Mouse (Mus musculus) inflammation-experienced regulatory T-cells, adult 6 months (primary cell): ENCODE measurements around the gene Kcnip4. TPM values are rescaled to one million over a fixed set of nuclear protein-coding genes. Genes with fewer than 3 reads are reported as not detected.
A peak's percentile ranks its signal among the peaks of the same experiment; 100 is the strongest.

Source experiments
- ATAC-seq: one replicate; pipeline ENCODE4 v1.8.0; 2017
- polyA plus RNA-seq, 3 experiments: library from polyadenylated mRNA; unstranded; fragments of 100-300 nt; shearing (Covaris generic); gene quantifications; one replicate each; pipeline ENCODE4 v1.2.1; 2017

Gene Kcnip4
- polyA plus RNA-seq, 3 experiments from 2014 or later, result 0.27 TPM; not detected in 2

GRCm38 (mm10) chr5:49244414-49244813, 280.3 kb downstream of the Kcnip4 start:
- ATAC-seq, result no peak

DNA sequence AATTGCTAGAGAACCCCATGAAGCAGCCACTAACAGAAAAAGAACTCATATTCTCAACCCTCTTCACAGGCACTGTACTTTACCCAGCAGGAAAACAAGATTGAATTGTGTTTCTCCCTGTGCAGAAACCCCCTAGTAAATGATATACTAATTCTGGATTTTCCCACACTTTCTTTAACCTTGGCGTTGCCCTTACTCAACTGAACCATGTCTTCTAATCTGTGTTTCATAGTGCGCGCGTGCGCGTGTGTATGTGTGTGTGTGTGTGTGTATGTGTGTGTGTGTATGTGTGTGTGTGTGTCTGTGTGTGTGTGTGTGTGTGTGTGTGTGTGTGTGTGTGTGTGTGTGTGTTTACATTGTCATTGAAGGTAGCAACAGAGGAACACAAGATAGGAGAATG, 283.0 kb downstream of the Kcnip4 start:
- ATAC-seq, result no peak

DNA sequence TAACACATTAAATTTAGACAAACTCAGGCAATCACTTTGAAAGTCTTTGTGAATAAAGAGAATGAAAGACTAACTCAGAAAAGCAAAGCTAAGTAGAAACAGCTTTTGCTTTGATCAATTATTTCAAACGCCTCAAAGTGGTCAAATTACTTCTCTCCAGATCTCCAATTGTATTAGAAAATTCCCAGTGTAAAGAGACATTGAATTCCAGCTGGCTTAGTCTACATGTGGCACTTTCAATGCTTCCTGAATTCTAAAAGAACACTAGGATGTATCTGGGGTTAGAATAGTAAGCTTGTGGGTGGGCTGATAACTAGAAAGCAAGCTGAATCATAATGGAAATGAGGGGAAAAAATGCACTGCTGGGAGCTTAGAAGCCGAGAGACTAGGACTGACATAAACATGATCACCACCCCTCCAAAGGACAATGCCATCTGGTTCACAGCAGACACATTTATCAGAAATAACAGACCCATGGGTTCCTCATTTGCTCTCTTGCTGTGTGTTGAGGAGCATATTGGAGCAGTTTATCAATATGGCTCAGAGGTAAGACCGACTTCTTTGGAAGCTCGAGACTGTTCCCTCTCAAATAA, 323.4 kb downstream of the Kcnip4 start:
- no peak for ATAC-seq

DNA sequence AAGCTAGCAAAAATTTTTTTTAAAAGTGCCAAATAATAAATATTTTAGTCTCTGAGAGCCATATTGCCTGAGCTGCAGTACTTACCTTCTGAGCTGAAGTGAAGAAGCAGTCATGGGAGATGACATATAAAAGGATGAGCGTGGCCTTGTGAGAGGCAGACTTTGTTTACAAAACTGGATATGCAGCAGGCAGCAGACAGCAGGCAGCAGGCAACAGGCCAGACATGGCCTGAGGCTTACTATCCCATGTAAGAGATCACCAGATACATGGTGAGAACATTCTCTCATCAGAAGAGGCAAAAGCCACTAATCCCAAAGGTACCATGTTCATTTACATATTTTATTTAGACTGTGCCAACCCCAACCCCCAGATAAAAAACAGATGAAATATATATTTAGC, 336.5 kb downstream of the Kcnip4 start:
- no peak for ATAC-seq

DNA sequence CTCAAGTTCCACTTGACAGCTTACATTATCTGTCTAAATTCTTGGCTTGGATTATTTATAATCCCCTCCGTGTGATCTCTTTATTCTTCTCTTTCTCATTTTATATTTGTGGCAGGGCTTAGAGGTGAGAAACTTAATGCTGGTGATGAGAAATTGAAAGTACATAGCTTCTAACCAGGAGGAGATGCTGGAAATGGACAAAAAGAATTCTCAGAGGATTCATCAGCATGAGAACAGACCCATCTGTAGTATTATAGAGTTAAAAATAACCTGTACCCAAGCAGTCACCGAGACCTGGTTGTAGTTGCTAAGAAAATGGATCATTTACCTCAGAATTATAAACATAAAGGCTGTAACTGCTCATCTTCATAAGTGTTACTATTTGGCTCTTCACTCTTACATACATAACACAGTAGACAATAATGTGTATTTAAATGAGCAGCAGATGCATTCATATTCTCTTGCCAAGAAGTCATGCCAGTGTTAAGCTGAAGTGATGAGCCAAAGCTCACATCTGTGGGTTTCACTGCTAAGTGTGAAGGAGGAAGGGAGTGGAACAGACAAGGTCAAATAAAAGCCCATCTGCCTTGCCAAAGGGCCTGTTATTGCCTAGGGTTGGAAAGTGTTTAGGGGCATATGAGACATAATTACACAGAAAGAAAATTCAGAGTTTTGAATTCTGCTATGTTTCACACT, 374.4 kb downstream of the Kcnip4 start:
- no peak for ATAC-seq

- ATAC-seq, result no peak
Measured at GRCm38 (mm10) chr5:49149684-49150083, 375.0 kb downstream of the Kcnip4 start.

DNA sequence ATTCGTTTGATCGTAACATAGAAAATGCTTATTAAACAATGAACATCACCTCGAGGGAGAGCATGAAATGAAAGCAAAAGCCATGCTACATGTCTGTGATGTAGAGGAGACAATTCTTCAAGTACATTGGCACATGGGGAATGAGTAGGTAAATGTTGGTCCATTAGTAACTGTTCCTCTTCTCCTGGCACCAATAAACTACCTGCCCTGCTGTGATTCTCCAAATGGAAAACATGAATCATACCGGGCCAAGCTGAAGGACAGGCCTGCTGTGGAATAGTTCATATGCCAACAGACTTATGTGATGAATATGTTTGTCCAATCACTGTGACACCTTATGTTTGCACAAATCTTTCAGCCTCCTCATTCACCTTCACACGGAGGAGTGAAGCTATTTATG, 429.3 kb downstream of the Kcnip4 start:
- no peak for ATAC-seq

- no peak for ATAC-seq
Measured at GRCm38 (mm10) chr5:49094945-49095344, 429.8 kb downstream of the Kcnip4 start.

GRCm38 (mm10) chr5:49094306-49094705, 430.4 kb downstream of the Kcnip4 start:
- ATAC-seq, result no peak

DNA sequence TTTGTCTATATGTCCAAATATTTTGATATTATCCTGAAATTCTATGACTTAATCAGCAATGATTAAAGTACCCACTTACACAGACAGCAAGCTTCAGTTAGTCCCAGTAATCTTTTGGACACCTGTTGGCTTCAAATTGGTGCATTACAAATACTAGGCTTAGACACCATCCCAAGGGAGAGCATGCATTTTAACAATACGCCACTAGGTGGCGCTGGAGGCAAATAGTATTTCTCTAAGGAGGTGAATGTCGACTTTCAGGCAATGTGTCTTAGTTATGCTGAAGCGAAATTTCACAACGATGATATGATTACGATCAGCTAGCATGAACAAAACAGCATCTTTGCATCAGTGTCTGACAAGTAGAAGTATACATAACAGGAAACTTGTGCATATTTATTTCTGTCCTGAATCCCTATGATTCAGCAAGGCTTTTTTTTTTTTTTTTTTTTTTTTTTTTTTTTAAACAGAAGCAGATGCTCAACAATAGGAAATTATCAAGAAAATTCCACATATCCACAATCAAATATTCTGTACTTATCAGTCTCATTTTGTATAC, 434.5 kb downstream of the Kcnip4 start:
- ATAC-seq, result peak; percentile 41

DNA sequence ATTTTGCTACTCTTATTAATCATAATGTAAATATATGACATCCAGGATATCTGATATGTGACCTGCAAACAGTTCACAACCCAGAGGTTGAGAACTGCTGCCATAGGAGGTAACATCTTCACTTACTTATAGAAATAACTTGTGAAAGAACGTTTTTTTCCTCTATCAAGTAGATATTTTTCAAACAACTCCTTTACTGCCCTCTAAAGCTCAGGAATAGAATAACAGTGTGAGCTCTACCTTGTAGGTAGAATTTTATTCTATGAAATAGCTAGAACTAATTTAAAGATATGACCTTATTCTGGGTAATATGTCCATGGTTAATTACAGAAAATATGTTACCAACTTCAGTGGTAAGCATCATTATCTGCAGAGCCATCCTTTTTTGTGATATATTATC, 459.1 kb downstream of the Kcnip4 start:
- ATAC-seq, result no peak

DNA sequence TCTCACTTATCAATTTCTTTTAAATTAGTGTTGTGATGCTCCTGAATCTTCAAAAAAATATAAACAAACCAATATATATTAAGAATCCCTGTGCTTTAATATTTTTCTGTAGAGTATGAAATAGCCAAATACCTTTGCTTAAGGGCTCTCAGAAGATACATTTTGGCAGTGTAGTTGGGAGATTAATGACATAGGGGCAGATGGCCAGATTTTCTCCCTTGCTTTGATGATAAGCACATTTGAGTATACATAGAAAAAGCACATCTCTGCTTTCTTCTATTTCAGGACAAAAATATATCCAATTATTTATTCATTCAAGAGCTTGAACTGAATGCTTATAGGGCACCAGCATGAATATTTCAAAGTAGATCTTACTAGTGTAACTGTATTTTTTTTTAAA, 465.8 kb downstream of the Kcnip4 start:
- no peak for ATAC-seq

DNA sequence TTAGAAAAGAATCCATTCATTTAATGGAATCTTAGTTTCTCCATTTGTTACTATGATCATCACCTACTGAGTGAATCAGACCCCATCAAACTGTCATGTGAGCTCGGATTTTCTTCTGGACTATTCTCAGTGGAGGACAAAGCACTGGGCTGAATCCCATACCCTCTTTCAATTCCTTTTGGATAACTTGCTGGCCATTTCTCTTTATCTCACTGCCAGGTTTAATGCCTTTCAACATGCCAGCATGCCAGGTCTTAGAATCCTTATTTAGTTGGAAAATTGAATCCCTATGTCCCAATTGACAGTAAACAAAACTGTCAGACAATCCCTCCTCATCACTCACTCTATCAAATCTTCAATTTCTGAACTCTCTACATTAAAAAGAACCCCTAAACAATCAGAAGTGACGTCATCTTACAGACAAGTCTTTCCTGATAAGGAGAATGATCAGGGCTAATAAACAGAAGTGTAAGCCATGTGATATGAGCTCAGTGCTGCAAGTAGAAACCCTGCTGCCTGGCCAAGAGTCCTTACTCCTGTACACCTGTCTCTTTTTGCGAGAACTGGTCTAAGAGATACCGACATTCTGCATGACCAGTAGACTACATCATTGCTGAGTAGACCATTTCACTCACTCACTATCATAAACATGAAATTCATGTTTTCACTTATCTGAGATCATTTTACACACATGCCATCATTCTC, 466.9 kb downstream of the Kcnip4 start:
- ATAC-seq, result no peak

DNA sequence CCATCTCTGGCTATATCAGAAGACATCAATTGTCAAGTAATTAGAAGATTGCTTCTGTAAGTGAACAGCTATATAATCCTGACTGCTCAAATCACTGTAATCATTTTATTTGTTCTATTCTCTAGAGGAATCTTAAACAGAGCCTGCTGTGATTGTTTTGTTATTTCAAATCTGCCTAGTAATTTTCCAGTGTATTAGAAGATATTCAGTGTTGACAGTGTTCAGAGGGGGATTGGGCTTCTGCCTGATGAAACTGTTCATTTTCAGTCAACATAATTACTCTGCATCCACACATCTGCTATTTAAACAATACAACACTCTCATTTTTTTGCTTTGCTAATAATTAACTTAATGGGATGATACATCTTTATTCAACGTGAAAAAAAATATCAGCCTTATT, 476.7 kb downstream of the Kcnip4 start:
- ATAC-seq, result no peak

DNA sequence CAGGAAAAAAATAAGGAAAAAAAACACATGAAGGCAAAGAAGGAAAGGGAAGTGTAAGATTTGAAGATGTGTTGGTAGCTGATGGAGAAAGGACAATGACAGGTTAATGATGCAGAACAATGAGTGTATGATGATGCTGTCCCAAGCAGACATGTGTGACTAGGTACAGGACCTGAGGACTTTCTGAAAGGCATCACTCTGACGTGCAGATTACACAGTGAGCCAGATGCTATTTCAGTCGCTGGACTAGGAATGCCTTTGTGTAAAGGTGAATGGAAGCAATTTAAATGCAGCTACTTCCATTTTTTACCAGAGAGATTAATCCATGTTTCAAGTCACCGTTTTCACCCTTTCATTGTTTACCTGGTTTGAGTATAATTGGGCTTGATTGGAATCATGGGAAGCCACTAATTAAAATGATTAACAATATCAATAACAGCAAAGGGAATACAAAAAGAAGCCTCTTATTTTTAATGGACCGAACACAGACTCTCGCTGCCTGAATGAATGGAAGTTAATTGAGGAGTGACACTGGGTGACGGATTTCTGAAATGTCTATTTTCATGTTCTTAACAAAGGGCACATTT, 483.4 kb downstream of the Kcnip4 start:
- ATAC-seq, result no peak

DNA sequence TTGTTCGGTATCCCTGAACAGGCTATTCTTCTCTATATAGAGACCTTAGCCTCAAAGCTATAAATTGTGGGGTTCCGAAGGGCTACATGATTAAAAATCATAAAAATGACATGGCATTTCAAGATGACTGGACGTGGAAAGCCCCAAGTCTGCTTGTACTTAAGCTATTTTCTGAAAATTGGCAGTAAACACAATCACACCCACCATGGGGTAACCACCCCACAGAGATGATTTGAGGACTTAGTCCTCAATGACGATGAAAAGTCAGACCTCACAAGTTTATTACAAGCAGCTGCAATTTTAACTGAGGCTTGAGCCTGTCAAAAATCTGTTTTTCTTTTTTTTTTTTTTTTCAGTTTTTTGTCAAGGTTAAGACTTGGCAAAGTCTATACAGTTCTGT, 527.3 kb downstream of the Kcnip4 start:
- ATAC-seq, result no peak

DNA sequence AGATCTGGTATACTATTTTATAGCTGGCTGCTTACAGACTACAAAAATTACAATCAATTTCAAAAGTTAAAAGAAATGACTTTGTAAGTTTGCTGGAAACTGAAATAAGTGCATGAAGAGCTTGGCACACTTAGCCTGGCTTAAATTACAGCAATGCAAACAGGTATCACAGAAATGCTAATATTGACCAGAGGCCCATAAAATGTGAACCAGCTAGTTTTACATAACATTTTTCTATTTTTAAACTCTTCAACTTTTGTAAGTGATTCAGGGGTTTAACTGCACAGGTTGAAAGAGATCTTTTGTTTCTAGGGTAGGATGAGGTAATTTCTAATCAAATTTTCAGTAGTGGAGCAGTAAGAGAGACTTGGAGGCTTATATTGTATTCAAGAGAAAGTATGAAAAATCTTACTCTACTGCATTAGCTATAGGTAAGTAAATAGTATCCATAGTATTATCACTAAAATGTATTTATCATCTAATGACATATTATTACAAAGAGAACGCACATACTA, 535.5 kb downstream of the Kcnip4 start:
- ATAC-seq, result no peak

DNA sequence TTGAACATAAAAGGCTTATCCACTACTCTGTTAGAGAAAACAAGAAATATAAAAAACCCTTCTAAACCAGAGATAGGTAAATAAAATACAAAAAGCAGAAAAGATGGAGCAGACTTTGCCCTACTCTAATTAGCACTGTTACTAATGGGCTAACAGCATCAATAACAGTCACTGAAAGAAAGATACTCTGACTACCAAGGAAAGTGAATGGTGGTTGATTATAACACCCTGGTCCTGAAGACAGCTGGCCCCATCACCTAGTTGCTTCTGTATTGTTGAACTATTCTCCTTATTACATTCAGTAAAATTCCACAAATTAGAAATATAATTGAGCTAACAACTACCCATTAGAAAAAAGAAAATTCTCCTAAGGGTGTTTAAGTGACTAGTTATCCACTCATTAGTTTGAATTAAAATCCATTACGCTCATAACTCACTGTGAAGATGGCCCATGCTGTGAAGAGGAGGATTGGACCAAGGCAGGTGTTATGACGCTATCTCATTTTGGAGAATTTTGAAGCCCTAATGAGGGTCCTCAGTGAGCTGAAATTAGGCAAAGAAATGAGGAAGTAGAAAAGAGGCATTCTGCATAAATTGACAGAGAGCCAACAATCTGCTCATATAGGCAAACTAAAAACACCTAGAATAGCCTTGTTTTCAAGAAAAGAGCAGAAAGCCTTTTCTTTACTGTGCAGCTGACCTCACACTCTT, 582.2 kb downstream of the Kcnip4 start:
- ATAC-seq, result no peak

DNA sequence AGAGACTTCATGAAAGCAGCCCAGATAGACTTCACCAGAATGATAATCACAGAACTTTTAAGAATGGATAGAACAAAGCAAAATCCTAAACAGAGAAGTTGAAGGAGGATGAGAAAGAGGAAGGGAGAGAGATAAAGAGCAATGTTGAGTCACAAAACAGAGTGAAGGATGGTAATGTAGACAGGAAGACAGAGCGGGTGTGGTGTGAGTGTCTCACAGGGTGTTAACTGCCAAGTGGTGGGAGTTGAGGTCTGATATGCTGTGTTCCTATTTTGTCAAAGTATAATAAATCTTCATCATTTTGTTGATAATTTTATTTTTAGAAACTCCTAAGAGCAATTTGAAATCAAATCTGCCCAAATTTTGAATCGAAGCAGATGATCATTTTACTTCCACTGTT, 592.8 kb downstream of the Kcnip4 start:
- ATAC-seq, result no peak

- ATAC-seq, result no peak
Measured at GRCm38 (mm10) chr5:48890216-48890615, 634.5 kb downstream of the Kcnip4 start.

DNA sequence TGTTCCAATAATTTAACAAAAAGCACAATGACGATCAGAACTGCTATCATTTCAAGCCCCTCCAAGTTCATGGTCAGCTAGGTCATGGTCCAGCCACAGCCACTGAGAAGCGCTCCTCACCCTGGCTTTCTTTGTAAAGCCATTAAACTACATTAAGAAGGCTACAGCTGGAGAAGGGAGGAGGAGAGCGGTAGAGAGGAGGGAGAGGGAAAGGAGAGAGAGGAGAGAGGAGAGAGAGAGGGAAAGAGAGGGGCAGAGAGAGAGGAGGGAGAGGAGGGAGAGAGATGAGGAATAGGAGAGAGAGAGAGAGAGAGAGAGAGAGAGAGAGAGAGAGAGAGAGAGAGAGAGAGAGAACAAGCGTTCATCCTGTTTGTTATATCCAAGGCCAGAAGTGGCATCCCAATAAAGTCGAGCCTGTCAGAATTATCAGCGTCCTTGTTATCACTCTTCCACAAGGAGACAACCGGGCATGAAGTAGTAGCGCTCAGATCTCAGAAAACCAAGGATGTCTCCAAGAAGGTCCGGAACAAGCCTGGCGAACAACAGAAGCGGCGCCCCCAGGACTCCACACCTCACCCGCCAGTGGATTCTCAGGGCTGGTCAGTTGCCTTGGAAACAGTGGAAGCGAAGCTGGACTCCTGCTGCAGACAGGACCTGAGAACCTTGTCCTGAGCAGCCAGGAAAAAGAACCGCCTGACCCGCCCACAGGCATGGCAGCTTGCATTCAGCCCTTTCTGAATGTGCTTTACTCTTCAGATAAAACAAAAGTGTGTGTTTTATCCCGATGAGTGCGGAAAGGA, 635.1 kb downstream of the Kcnip4 start:
- ATAC-seq, result no peak

GRCm38 (mm10) chr5:48878081-48878480, 646.6 kb downstream of the Kcnip4 start:
- no peak for ATAC-seq
